Mouse (Mus musculus): ENCODE results near the gene Zyg11b. TPM values are rescaled to one million over a fixed set of nuclear protein-coding genes. Genes with fewer than 3 reads are reported as not detected.

The Zyg11b gene
- total RNA-seq, 2 experiments from 2014 or later: 33.6 to 40.4 TPM

- intact Hi-C loops (cut with DNase I): loop anchor here (5.0 to 10.0 kb wide), 2 partner anchors 69 to 396 kb away; partner anchors contain the start of gene Cpt2
- DNase-seq (ENCODE audit: low spot score): no peak
Observed at GRCm38 (mm10) chr4:108320627-108321380, 19.9 kb upstream of the Zyg11b start.

GRCm38 (mm10) chr4:108319747-108320146, 18.9 kb upstream of the Zyg11b start:
- intact Hi-C loops (cut with DNase I): loop anchor here (5.0 to 10.0 kb wide), 3 partner anchors 67 to 395 kb away; partner anchors contain the start of genes Cpt2 and Echdc2
- no peak for DNase-seq (ENCODE audit: low spot score)

GRCm38 (mm10) chr4:108318649-108319615, 18.0 kb upstream of the Zyg11b start:
- DNase-seq (ENCODE audit: low spot score): no peak
- intact Hi-C loops (cut with DNase I): loop anchor here (5.0 kb wide), 1 partner anchor 152 kb away; the partner anchor contains the start of gene Echdc2

GRCm38 (mm10) chr4:108317656-108318605, 17.0 kb upstream of the Zyg11b start:
- intact Hi-C loops (cut with DNase I): loop anchor here (5.0 kb wide), 1 partner anchor 151 kb away; the partner anchor contains the start of gene Echdc2

GRCm38 (mm10) chr4:108314041-108314440, 13.1 kb upstream of the Zyg11b start:
- intact Hi-C loops (cut with DNase I): no loop called here
- DNase-seq (ENCODE audit: low spot score): no peak

More at GRCm38 (mm10) chr4:108317656-108318605, 17.0 kb upstream of the Zyg11b start:
- no peak for DNase-seq (ENCODE audit: low spot score)

- intact Hi-C loops (cut with DNase I): no loop called here
- DNase-seq (ENCODE audit: low spot score): no peak
Observed at GRCm38 (mm10) chr4:108310706-108311105, 9.8 kb upstream of the Zyg11b start.

- intact Hi-C loops (cut with DNase I): loop anchor here (2.0 to 10.0 kb wide), 2 partner anchors 20 to 228 kb away; no protein-coding TSS in a partner anchor
- no peak for DNase-seq (ENCODE audit: low spot score)
Observed at GRCm38 (mm10) chr4:108302296-108302890, 1.5 kb upstream of the Zyg11b start.

- DNase-seq (ENCODE audit: low spot score): no peak
- intact Hi-C loops (cut with DNase I): loop anchor here (10.0 kb wide), 1 partner anchor 225 kb away; no protein-coding TSS in a partner anchor
Observed at GRCm38 (mm10) chr4:108300266-108300665, 630 bp downstream of the Zyg11b start.

- intact Hi-C loops (cut with DNase I): no loop called here
- DNase-seq (ENCODE audit: low spot score): no peak
Observed at GRCm38 (mm10) chr4:108276973-108277372, 23.9 kb downstream of the Zyg11b start.

GRCm38 (mm10) chr4:108272286-108272685, 28.6 kb downstream of the Zyg11b start:
- intact Hi-C loops (cut with DNase I): no loop called here
- no peak for DNase-seq (ENCODE audit: low spot score)

GRCm38 (mm10) chr4:108265774-108266173, 35.1 kb downstream of the Zyg11b start:
- no peak for DNase-seq (ENCODE audit: low spot score)
- intact Hi-C loops (cut with DNase I): no loop called here

- intact Hi-C loops (cut with DNase I): loop anchor here (5.0 kb wide), 1 partner anchor 69 kb away; no protein-coding TSS in a partner anchor
- DNase-seq (ENCODE audit: low spot score): no peak
Observed at GRCm38 (mm10) chr4:108253317-108253716, 47.6 kb downstream of the Zyg11b start.

- no peak for DNase-seq (ENCODE audit: low spot score)
- intact Hi-C loops (cut with DNase I): loop anchor here (5.0 kb wide), 1 partner anchor 72 kb away; no protein-coding TSS in a partner anchor
Observed at GRCm38 (mm10) chr4:108250501-108250900, 50.4 kb downstream of the Zyg11b start.

- intact Hi-C loops (cut with DNase I): no loop called here
- no peak for DNase-seq (ENCODE audit: low spot score)
Observed at GRCm38 (mm10) chr4:108249314-108249713, 51.6 kb downstream of the Zyg11b start.

- DNase-seq (ENCODE audit: low spot score): no peak
- intact Hi-C loops (cut with DNase I): no loop called here
Observed at GRCm38 (mm10) chr4:108233654-108234053, 67.2 kb downstream of the Zyg11b start.

GRCm38 (mm10) chr4:108225341-108225872, 75.5 kb downstream of the Zyg11b start:
- intact Hi-C loops (cut with DNase I): no loop called here
- no peak for DNase-seq (ENCODE audit: low spot score)

GRCm38 (mm10) chr4:108222507-108222906, 78.4 kb downstream of the Zyg11b start:
- intact Hi-C loops (cut with DNase I): no loop called here

GRCm38 (mm10) chr4:108219019-108219418, 81.9 kb downstream of the Zyg11b start:
- DNase-seq (ENCODE audit: low spot score): no peak
- intact Hi-C loops (cut with DNase I): no loop called here

More at GRCm38 (mm10) chr4:108222507-108222906, 78.4 kb downstream of the Zyg11b start:
- DNase-seq (ENCODE audit: low spot score): no peak
